Mouse (Mus musculus) limb, embryonic 12.5 days (tissue): ENCODE results near the gene Fkbp10. TPM values are rescaled to one million over a fixed set of nuclear protein-coding genes. Genes with fewer than 3 reads are reported as not detected.

ENCODE experiments used
- ATAC-seq: fragments of 200-750 bp; cut with Nextera tagmentation; 2 replicates; pipeline ENCODE4 v1.8.0; 2017; ENCODE audit warnings: low read depth, moderate TSS enrichment; ENCODE audit not compliant: insufficient number of reproducible peaks, insufficient read depth, low FRiP score, low TSS enrichment
- H3K27ac ChIP-seq: fragments of 300-500 bp; sonication (generic); 2 replicates; pipeline ENCODE4 v1.5.1; 2016; ENCODE audit warnings: mild to moderate bottlenecking, moderate library complexity
- H3K27me3 ChIP-seq: fragments of 300-500 bp; sonication (generic); 2 replicates; pipeline ENCODE4 v1.6.1; 2016; ENCODE audit warnings: mild to moderate bottlenecking, moderate library complexity
- H3K36me3 ChIP-seq: fragments of 300-500 bp; sonication (generic); 2 replicates; pipeline ENCODE4 v1.6.1; 2016; ENCODE audit warnings: mild to moderate bottlenecking, moderate library complexity
- H3K4me1 ChIP-seq: fragments of 300-500 bp; sonication (generic); replicated peaks from 2 replicates; pipeline ENCODE4 v1.6.1; 2016
- H3K4me2 ChIP-seq: fragments of 300-500 bp; sonication (generic); 2 replicates; pipeline ENCODE4 v1.6.1; 2016; ENCODE audit warnings: mild to moderate bottlenecking, moderate library complexity
- H3K4me3 ChIP-seq: fragments of 300-500 bp; sonication (generic); replicated peaks from 2 replicates; pipeline ENCODE4 v1.5.1; 2016; ENCODE audit warnings: mild to moderate bottlenecking
- H3K9ac ChIP-seq: fragments of 300-500 bp; sonication (generic); replicated peaks from 2 replicates; pipeline ENCODE4 v1.6.1; 2016; ENCODE audit warnings: mild to moderate bottlenecking, moderate library complexity
- H3K9me3 ChIP-seq: fragments of 300-500 bp; sonication (generic); 2 replicates; pipeline ENCODE4 v1.6.1; 2016; ENCODE audit warnings: mild to moderate bottlenecking, moderate library complexity
- WGBS: fragments of 180-500 bp; shearing (Covaris S2); methylation state at CpG from one replicate; pipeline ENCODE4 v1.1.7; 2016; 5-methylcytosine and 5-hydroxymethylcytosine counted together
- polyA plus RNA-seq: library from polyadenylated mRNA; unstranded; fragments of >200 nt; fragmentation: Nextera tagmentation; extraction: Ambion mirVana; gene quantifications from 2 replicates; pipeline ENCODE4 v1.2.1, GENCODE M21; 2016

Fkbp10 gene
- polyA plus RNA-seq, 1 experiment from 2014 or later, result 101 TPM

GRCm38 (mm10) chr11:100402682-100403081, 12.8 kb upstream of the Fkbp10 start:
- Histone ChIP-seq H3K9me3 (no peaks in the 10 kb centered on the region), H3K4me1 (0 out of 2 replicates have a peak, but pooled peaks cover 5% of the 10 kb centered on the region), H3K4me2 (no peak overlapping the region), H3K27me3 (no peaks in the 10 kb centered on the region), H3K36me3 (peaks cover 7% of the 10 kb centered on the region; the same call in 1 of the 2 replicates), H3K27ac (no peak overlapping the region), H3K9ac (no peak overlapping the region), H3K4me3 (no peak overlapping the region)
- ATAC-seq, result no peak
- WGBS, result 74% methylated on average over 2 of the region's 2 CpGs

DNA sequence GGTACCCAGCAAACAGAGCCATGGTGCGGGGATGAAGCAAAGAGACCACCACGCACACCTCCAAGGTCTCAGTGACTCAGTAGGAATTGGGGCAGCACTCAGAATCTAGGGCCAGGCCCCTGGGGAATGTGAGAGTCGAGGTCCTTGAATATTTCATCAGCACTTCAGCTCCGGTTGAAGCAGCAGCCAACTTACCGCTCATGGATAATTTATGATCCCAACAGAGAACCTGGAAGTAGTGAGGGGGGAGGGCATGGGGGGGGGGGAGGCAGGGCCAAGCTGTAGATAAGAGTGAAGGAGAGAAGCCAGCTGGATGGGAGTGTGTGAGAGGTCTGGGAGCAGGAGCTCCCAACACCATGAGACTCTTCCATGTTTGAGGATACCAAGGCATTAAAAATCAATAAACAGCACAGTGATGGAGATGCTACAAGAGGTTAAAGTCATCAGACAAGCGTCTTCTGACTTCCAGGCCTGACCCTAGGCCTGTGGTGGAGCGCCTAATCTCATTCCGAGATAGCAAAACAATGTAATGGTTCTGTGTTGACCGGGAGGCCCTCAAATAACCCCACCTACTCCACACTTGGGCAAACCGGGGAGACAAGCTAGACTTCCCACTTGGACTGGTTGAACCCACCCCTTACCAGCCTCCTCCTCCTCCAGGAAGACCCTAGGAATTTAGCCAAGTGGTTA, 11.9 kb upstream of the Fkbp10 start:
- Histone ChIP-seq H3K36me3 (peaks cover 14% of the 10 kb centered on the region), H3K27ac (no peak overlapping the region), H3K27me3 (no peaks in the 10 kb centered on the region), H3K4me2 (no peak overlapping the region), H3K9me3 (no peaks in the 10 kb centered on the region), H3K9ac (no peak overlapping the region), H3K4me3 (no peak overlapping the region), H3K4me1 (peaks cover 14% of the 10 kb centered on the region; the same call in 1 of the 2 replicates)
- ATAC-seq, result no peak
- 73% methylated on average over 10 of the region's 10 CpGs for WGBS

DNA sequence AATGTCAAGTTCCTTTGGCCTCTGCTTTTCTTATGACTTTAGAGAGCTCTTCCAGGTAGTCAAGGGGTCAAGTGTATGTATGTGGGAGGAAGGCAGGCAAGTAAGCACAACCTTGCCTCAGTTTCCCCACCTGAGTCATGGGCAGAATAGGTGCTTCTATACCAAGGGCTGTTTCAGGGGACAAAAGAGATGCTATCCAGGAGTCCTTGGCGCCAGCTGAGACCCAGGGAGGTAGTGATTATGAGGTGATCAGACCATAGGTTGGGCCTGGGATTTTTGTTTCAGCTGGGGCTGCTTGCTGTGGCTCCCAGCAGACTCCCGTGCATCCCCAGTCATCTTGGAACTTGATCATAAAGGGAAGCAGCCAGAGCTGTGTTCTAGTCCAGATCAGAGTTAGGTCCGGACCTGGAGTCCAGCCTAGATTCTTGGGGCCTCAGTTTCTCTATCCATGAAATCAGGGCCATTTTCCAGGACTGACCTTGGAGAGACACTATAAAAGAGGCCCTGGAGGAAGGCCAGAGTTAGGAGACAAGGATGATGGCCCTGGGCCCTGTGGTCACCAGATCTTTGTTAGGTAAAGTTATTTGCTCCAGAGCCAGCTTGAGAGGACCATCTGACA, 10.9 kb upstream of the Fkbp10 start:
- no peak overlapping the region for H3K4me2 ChIP-seq
- H3K27me3 ChIP-seq, result no peaks in the 10 kb centered on the region
- ATAC-seq, result no peak
- H3K4me3 ChIP-seq, result no peak overlapping the region
- no peak overlapping the region for H3K9ac ChIP-seq
- H3K27ac ChIP-seq, result no peak overlapping the region
- H3K9me3 ChIP-seq, result no peaks in the 10 kb centered on the region
- H3K36me3 ChIP-seq, result peaks cover 24% of the 10 kb centered on the region
- peaks cover 16% of the 10 kb centered on the region; the same call in 1 of the 2 replicates for H3K4me1 ChIP-seq
- WGBS, result 84% methylated on average over 3 of the region's 3 CpGs

DNA sequence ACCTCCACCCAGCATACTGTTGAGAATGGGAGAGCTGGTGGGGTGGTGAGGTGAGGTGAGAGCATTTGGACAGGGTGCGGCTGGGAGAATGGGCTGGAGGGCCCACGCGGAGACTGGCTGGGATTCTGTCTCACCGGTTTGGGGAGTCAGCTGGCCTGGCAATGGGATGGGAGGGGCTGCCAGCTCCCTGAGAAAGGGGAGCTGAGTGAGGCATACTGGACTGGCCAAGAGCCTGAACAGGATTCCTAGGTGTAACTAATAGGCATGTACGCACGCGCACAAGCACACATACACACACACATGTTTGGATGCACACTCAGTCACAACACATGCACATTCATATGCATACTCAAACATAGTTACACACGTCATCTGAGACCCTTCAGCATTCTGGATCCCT, 9.2 kb upstream of the Fkbp10 start:
- ATAC-seq, result no peak
- no peak overlapping the region for H3K4me2 ChIP-seq
- H3K4me3 ChIP-seq, result no peak overlapping the region
- H3K36me3 ChIP-seq, result peaks cover 40% of the 10 kb centered on the region
- H3K27me3 ChIP-seq, result no peaks in the 10 kb centered on the region
- H3K9ac ChIP-seq, result no peak overlapping the region
- no peaks in the 10 kb centered on the region for H3K9me3 ChIP-seq
- H3K27ac ChIP-seq, result 0 out of 2 replicates have a peak overlapping the region, but pooled peaks have one; percentile 35
- 79% methylated on average over 8 of the region's 8 CpGs for WGBS
- H3K4me1 ChIP-seq, result peaks cover 20% of the 10 kb centered on the region

DNA sequence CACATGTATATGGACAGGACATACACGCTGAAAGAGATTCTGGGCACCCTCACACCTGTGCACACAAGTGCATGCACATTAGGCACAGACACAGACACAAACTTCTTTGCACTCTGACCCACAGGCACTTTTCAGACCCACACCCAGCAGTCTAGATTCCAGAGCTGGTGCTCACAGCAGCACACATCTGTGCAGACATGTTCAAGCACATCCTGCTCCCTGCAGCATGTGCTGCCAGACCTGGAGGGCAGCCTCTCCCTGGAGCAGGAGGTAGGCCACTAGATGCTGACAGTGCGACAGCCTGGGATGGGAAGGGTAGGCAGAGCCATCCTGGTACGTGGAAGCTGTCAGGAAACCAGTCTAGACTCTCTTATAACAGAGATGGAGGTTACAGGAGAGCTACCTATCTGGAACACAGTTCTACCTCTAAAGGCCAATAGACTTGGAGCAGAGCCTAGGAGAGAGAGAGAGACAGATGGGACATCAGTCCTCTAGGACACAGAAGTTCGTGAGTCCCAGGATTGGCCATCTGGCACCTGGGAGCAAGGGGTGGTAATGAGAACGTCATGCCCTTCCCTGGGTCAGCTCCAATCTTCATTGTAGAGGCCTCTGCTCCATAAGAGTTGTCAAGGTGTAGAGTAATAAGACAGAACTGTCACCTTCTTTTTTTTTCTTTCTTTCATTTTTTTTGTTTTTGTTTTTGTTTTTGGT, 8.3 kb upstream of the Fkbp10 start:
- no peak overlapping the region for H3K4me3 ChIP-seq
- 72% methylated on average over 5 of the region's 5 CpGs for WGBS
- ATAC-seq, result no peak
- no peak overlapping the region for H3K27ac ChIP-seq
- no peaks in the 10 kb centered on the region for H3K9me3 ChIP-seq
- peaks cover 22% of the 10 kb centered on the region for H3K4me1 ChIP-seq
- peaks cover 41% of the 10 kb centered on the region for H3K36me3 ChIP-seq
- H3K4me2 ChIP-seq, result peak overlapping the region; percentile 6; the same call in 1 of the 2 replicates
- H3K9ac ChIP-seq, result no peak overlapping the region
- H3K27me3 ChIP-seq, result no peaks in the 10 kb centered on the region

DNA sequence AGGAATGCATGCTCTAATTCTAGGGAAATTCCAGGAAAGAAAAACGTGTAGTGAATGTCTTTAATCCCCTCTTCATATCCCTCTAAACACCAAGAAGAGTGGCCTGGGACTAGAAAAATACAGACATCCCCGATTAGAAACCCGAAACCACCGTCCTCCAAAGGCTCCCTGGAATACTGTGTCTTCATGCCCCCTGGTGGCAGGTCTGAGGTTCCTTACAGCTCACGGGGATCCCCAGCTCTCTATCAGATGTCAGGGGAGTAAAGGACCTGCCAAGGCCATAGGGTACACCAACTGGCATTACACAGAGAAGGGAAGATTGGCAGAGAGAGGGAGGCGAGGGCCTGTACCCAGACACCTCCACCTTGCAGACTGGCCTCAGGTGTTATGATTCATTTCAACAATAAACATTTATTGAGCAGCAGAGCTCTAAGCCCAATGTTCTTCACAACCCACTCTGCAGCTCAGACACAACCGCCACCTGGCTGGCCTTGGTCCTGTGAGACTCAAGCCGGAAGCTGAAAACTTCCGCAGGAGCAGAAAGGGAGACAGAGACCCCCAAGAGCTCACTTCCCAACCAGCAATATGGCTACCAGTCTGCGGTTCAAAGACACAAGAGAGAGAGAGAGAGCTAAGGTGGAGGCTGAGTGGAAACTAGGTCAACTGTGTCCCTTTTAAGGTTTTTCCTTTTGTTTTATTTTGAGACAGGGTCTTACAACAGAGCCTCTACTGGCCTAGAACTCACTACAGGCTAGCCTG, 7.2 kb upstream of the Fkbp10 start:
- WGBS, result 38% methylated on average over 10 of the region's 10 CpGs
- H3K4me1 ChIP-seq, result peaks cover 30% of the 10 kb centered on the region
- H3K9me3 ChIP-seq, result no peaks in the 10 kb centered on the region
- no peak overlapping the region for H3K9ac ChIP-seq
- peaks cover 48% of the 10 kb centered on the region for H3K36me3 ChIP-seq
- no peak for ATAC-seq
- no peaks in the 10 kb centered on the region for H3K27me3 ChIP-seq
- H3K4me2 ChIP-seq, result no peak overlapping the region
- peak overlapping the region; percentile 29 for H3K27ac ChIP-seq
- no peak overlapping the region for H3K4me3 ChIP-seq

GRCm38 (mm10) chr11:100408835-100409462, 6.5 kb upstream of the Fkbp10 start:
- no peak overlapping the region for H3K9ac ChIP-seq
- H3K4me2 ChIP-seq, result no peak overlapping the region
- H3K9me3 ChIP-seq, result no peaks in the 10 kb centered on the region
- no peaks in the 10 kb centered on the region for H3K27me3 ChIP-seq
- WGBS, result 92% methylated on average over 12 of the region's 12 CpGs
- no peak overlapping the region for H3K4me3 ChIP-seq
- H3K27ac ChIP-seq, result peak overlapping the region; percentile 29; the same call in 1 of the 2 replicates
- peaks cover 37% of the 10 kb centered on the region for H3K4me1 ChIP-seq
- peaks cover 48% of the 10 kb centered on the region for H3K36me3 ChIP-seq
- no peak for ATAC-seq

DNA sequence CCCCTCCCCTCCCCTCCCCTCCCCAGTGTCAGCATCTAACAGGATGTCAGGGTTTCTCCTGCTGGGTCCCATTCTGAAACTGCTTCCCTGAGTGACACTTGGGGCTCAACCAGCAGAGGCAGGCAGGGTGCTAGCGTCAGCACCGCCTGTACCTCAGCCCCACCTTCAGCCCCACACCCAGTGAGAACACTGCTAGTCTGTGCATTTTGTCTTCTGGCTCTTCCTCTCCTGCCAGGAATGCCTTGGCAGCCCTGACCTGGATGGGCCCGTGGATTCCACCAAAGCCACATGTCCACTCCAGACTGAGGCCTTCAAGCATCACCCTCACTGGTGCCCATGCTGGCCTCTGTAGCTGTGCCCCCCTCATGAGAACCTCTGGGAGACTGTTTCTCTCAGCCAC, 5.8 kb upstream of the Fkbp10 start:
- Histone ChIP-seq H3K27me3 (no peaks in the 10 kb centered on the region), H3K36me3 (peaks cover 48% of the 10 kb centered on the region), H3K4me2 (no peak overlapping the region), H3K4me3 (no peak overlapping the region), H3K9me3 (no peaks in the 10 kb centered on the region), H3K9ac (no peak overlapping the region), H3K27ac (no peak overlapping the region), H3K4me1 (peaks cover 37% of the 10 kb centered on the region)
- WGBS, result 86% methylated on average over 3 of the region's 3 CpGs
- ATAC-seq, result no peak

- Histone ChIP-seq H3K4me2 (peak overlapping the region; percentile 86), H3K4me1 (peaks cover 45% of the 10 kb centered on the region), H3K27ac (no peak overlapping the region), H3K9me3 (no peaks in the 10 kb centered on the region), H3K9ac (no peak overlapping the region), H3K4me3 (0 out of 2 replicates have a peak overlapping the region, but pooled peaks have one; percentile 1), H3K36me3 (peaks cover 47% of the 10 kb centered on the region), H3K27me3 (no peaks in the 10 kb centered on the region)
- ATAC-seq, result no peak
- WGBS, result 76% methylated on average over 11 of the region's 11 CpGs
Measured at GRCm38 (mm10) chr11:100411736-100412135, 3.8 kb upstream of the Fkbp10 start.

DNA sequence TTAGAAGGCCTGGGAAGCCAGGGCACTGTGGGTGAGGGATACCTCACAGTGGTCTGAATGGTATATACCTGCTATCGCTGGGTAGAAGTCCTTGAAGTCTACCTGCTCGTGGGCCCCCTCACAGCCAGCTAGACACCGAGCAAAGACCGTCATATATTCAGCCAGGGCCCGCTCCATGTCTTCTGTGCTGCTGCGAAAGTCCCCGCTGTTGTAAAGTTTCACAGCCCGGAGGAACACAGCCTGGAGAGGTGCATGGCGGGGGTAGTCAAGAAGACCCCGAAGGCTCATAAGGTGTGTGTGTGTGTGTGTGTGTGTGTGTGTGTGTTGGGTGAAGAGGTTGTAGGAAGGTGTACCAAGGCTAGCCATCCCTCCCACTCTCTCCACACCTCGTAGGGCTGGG, 2.0 kb upstream of the Fkbp10 start:
- Histone ChIP-seq H3K27ac (peak overlapping the region; percentile 97), H3K4me1 (peaks cover 44% of the 10 kb centered on the region), H3K27me3 (no peaks in the 10 kb centered on the region), H3K4me3 (peak overlapping the region; percentile 77), H3K36me3 (peaks cover 34% of the 10 kb centered on the region), H3K9ac (peak overlapping the region; percentile 87), H3K4me2 (peak overlapping the region; percentile 86), H3K9me3 (no peaks in the 10 kb centered on the region)
- no peak for ATAC-seq
- WGBS, result 60% methylated on average over 10 of the region's 11 CpGs
